Mouse (Mus musculus) MEL (cell line): ENCODE data around the gene Cdk4. TPM values are rescaled to one million over a fixed set of nuclear protein-coding genes. Genes with fewer than 3 reads are reported as not detected.

Experiments used
- DNase-seq: peaks from one replicate; pipeline ENCODE4 v3.0.0; 2011; ENCODE audit warnings: low read depth, low spot score
- H3K27ac ChIP-seq: 2 replicates; pipeline ENCODE4 v1.5.1; 2012; ENCODE audit warnings: low read depth, mild to moderate bottlenecking, control low read depth, low read length, moderate library complexity; ENCODE audit not compliant: control insufficient read depth
- H3K27me3 ChIP-seq, 2 experiments: fragments of 150-350 bp in 1 of 2; sonication (generic) in 1 of 2; 2 replicates each; pipeline ENCODE4 v1.6.1; 2012; ENCODE audit warnings: low read length in 2 of 2, mild to moderate bottlenecking in 2 of 2, improper control_type of control experiment in 1 of 2, moderate library complexity in 1 of 2; ENCODE audit not compliant: insufficient read depth in 2 of 2, control insufficient read depth in 1 of 2
- H3K36me3 ChIP-seq, 2 experiments: 2 replicates each; pipeline ENCODE4 v1.6.1; 2012 to 2014; ENCODE audit warnings: low read length in 2 of 2, improper control_type of control experiment in 1 of 2, inconsistent platforms in 1 of 2, mild to moderate bottlenecking in 1 of 2; ENCODE audit not compliant: insufficient read depth in 2 of 2, control insufficient read depth in 1 of 2
- H3K4me1 ChIP-seq, 2 experiments: fragments of 150-350 bp in 1 of 2; sonication (generic) in 1 of 2; 2 replicates each; pipeline ENCODE4 v1.6.1; 2012; ENCODE audit warnings: low read length in 2 of 2, improper control_type of control experiment in 1 of 2, mild to moderate bottlenecking in 1 of 2; ENCODE audit not compliant: insufficient read depth in 2 of 2, control insufficient read depth in 1 of 2
- H3K4me3 ChIP-seq, 2 experiments: fragments of 150-350 bp in 1 of 2; sonication (generic) in 1 of 2; 2 replicates each; pipeline ENCODE4 v1.5.1; 2012; ENCODE audit warnings: low read depth in 2 of 2, low read length in 2 of 2, mild to moderate bottlenecking in 2 of 2, moderate library complexity in 2 of 2, control low read depth in 1 of 2, improper control_type of control experiment in 1 of 2; ENCODE audit not compliant: control insufficient read depth in 1 of 2, insufficient read depth in 1 of 2
- H3K79me2 ChIP-seq: 2 replicates; pipeline ENCODE4 v1.6.1; 2012; ENCODE audit warnings: mild to moderate bottlenecking, low read length, moderate library complexity; ENCODE audit not compliant: control insufficient read depth, poor library complexity, insufficient read depth
- H3K9ac ChIP-seq: 2 replicates; pipeline ENCODE4 v1.6.1; 2012; ENCODE audit warnings: low read depth, mild to moderate bottlenecking, control low read depth, low read length, moderate library complexity; ENCODE audit not compliant: control insufficient read depth, poor library complexity, severe bottlenecking
- H3K9me3 ChIP-seq: fragments of 150-350 bp; sonication (generic); replicated peaks from 2 replicates; pipeline ENCODE4 v1.6.1; 2012; ENCODE audit warnings: mild to moderate bottlenecking, low read length, improper control_type of control experiment, moderate library complexity; ENCODE audit not compliant: insufficient read depth
- CHD1 ChIP-seq: IDR thresholded peaks from 2 replicates; pipeline ENCODE4 v1.6.1; 2012; ENCODE audit warnings: low read depth, mild to moderate bottlenecking, inconsistent platforms, low read length, improper control_type of control experiment
- CHD2 ChIP-seq: IDR thresholded peaks from 2 replicates; pipeline ENCODE4 v1.6.1; 2011; ENCODE audit warnings: low read length, improper control_type of control experiment
- CTCF ChIP-seq, 3 experiments: IDR thresholded peaks in 2 of 3; conservative IDR thresholded peaks in 1 of 3; 2 replicates each; pipeline ENCODE4 v1.5.1; 2011 to 2012; ENCODE audit warnings: low read length in 3 of 3, low read depth in 2 of 3, mild to moderate bottlenecking in 2 of 3, improper control_type of control experiment in 1 of 3, inconsistent platforms in 1 of 3, mixed read lengths in 1 of 3, moderate library complexity in 1 of 3; ENCODE audit not compliant: control insufficient read depth in 1 of 3, insufficient read depth in 1 of 3, poor library complexity in 1 of 3, severe bottlenecking in 1 of 3
- E2F4 ChIP-seq: IDR thresholded peaks from 2 replicates; pipeline ENCODE4 v1.6.1; 2011; ENCODE audit warnings: low read depth, low read length, improper control_type of control experiment, borderline replicate concordance
- EP300 ChIP-seq, 2 experiments: IDR thresholded peaks; 2 replicates each; pipeline ENCODE4 v1.6.1; 2011; ENCODE audit warnings: improper control_type of control experiment in 2 of 2, low read length in 2 of 2, low read depth in 1 of 2, mild to moderate bottlenecking in 1 of 2
- JUND ChIP-seq: IDR thresholded peaks from 2 replicates; pipeline ENCODE4 v1.6.1; 2011; ENCODE audit warnings: low read depth, mild to moderate bottlenecking, improper control_type of control experiment, low read length
- KAT2A ChIP-seq: conservative IDR thresholded peaks from 2 replicates; pipeline ENCODE4 v1.6.1; 2012; ENCODE audit warnings: low read depth, low read length, improper control_type of control experiment, inconsistent platforms
- MAX ChIP-seq: IDR thresholded peaks from 2 replicates; pipeline ENCODE4 v1.6.1; 2011; ENCODE audit warnings: low read length, improper control_type of control experiment
- MAZ ChIP-seq: IDR thresholded peaks from 2 replicates; pipeline ENCODE4 v1.6.1; 2012; ENCODE audit warnings: low read depth, mild to moderate bottlenecking, inconsistent platforms, low read length, improper control_type of control experiment
- MEF2A ChIP-seq: IDR thresholded peaks from 2 replicates; pipeline ENCODE4 v1.6.1; 2014; ENCODE audit warnings: low read depth, mild to moderate bottlenecking, inconsistent platforms, low read length, improper control_type of control experiment; ENCODE audit not compliant: poor library complexity, insufficient replicate concordance, severe bottlenecking; ENCODE audit errors: extremely low read depth
- MXI1 ChIP-seq: IDR thresholded peaks from 2 replicates; pipeline ENCODE4 v1.6.1; 2011; ENCODE audit warnings: mild to moderate bottlenecking, low read depth, low read length, improper control_type of control experiment
- MYB ChIP-seq: IDR thresholded peaks from 2 replicates; pipeline ENCODE4 v1.6.1; 2011; ENCODE audit warnings: mild to moderate bottlenecking, low read depth, low read length, improper control_type of control experiment
- MYC ChIP-seq: IDR thresholded peaks from 2 replicates; pipeline ENCODE4 v1.6.1; 2011; ENCODE audit warnings: low read depth, mild to moderate bottlenecking, low read length, improper control_type of control experiment, moderate library complexity
- NELFE ChIP-seq: IDR thresholded peaks from 2 replicates; pipeline ENCODE4 v1.6.1; 2011; ENCODE audit warnings: low read depth, low read length, improper control_type of control experiment
- POLR2AphosphoS5 ChIP-seq: IDR thresholded peaks from 2 replicates; pipeline ENCODE4 v1.6.1; 2012; ENCODE audit warnings: low read depth, borderline replicate concordance, mild to moderate bottlenecking, inconsistent platforms, low read length, moderate library complexity, mixed read lengths
- RCOR1 ChIP-seq: IDR thresholded peaks from 2 replicates; pipeline ENCODE4 v1.6.1; 2012; ENCODE audit warnings: low read depth, mild to moderate bottlenecking, inconsistent platforms, low read length, improper control_type of control experiment
- SIN3A ChIP-seq: IDR thresholded peaks from 2 replicates; pipeline ENCODE4 v1.6.1; 2012; ENCODE audit warnings: low read length, improper control_type of control experiment, inconsistent platforms
- TAL1 ChIP-seq: IDR thresholded peaks from 2 replicates; pipeline ENCODE4 v1.6.1; 2012; ENCODE audit warnings: mild to moderate bottlenecking, inconsistent platforms, low read length, moderate library complexity, mixed read lengths
- TBP ChIP-seq: IDR thresholded peaks from 2 replicates; pipeline ENCODE4 v1.8.0; 2011; ENCODE audit warnings: low read depth, low read length, improper control_type of control experiment
- USF1 ChIP-seq: IDR thresholded peaks from 2 replicates; pipeline ENCODE4 v1.6.1; 2014; ENCODE audit warnings: low read depth, mild to moderate bottlenecking, inconsistent platforms, low read length, improper control_type of control experiment, moderate library complexity
- USF2 ChIP-seq, 2 experiments: IDR thresholded peaks; 2 replicates each; pipeline ENCODE4 v1.6.1; 2011 to 2012; ENCODE audit warnings: improper control_type of control experiment in 2 of 2, low read length in 2 of 2, borderline replicate concordance in 1 of 2, inconsistent platforms in 1 of 2, low read depth in 1 of 2, mild to moderate bottlenecking in 1 of 2; ENCODE audit not compliant: insufficient read depth in 1 of 2
- ZKSCAN1 ChIP-seq: IDR thresholded peaks from 2 replicates; pipeline ENCODE4 v1.6.1; 2012; ENCODE audit warnings: low read depth, mild to moderate bottlenecking, inconsistent platforms, low read length, improper control_type of control experiment, moderate library complexity
- ZNF384 ChIP-seq: IDR thresholded peaks from 2 replicates; pipeline ENCODE4 v1.6.1; 2012; ENCODE audit warnings: low read depth, mild to moderate bottlenecking, inconsistent platforms, low read length, improper control_type of control experiment
- polyA plus RNA-seq, 2 experiments: library from polyadenylated mRNA; stranded (reverse) in 1 of 2; unstranded in 1 of 2; fragments of >175 nt in 1 of 2; fragments of >200 nt in 1 of 2; gene quantifications; 2 replicates each; pipeline versions ENCODE4 v1.2.1 to v1.2.4; 2012; ENCODE audit warnings: low replicate concordance in 2 of 2, low read depth in 1 of 2; ENCODE audit not compliant: insufficient read length in 2 of 2, insufficient read depth in 1 of 2, missing spikeins in 1 of 2
- total RNA-seq: library from RNA; depleted of rRNA; stranded (reverse); fragments of 300-350 nt; gene quantifications from 2 replicates; pipeline ENCODE4 v1.2.3, GENCODE M21; 2012

Cdk4 gene
- total and polyA plus RNA-seq, 3 experiments: 443 to 1,325 (median 843) TPM

- H3K9ac ChIP-seq: no peak within 1 kb of the TSS
- DNase-seq: no peak
- no peaks in the 10 kb centered on the region for H3K9me3 ChIP-seq
- H3K4me1 ChIP-seq: no peaks in the 10 kb centered on the region
- H3K36me3 ChIP-seq: no peaks in the 10 kb centered on the region
- TF ChIP-seq CHD2 (no peak), MAX (no peak), MYC (no peak), POLR2AphosphoS5 (no peak), MXI1 (no peak), CHD1 (no peak), JUND (no peak), ZNF384 (no peak), NELFE (no peak)
- H3K79me2 ChIP-seq: peaks cover 2% of the 10 kb centered on the region; the same call in 1 of the 2 replicates
- H3K27ac ChIP-seq: no peak within 1 kb of the TSS
- no peak within 1 kb of the TSS for H3K4me3 ChIP-seq
- no peaks in the 10 kb centered on the region for H3K27me3 ChIP-seq
Observed at GRCm38 (mm10) chr10:127075080-127075479, 11.7 kb downstream of the Cdk4 start, which contains the start of gene Agap2. Gene Agap2, plus strand, starts transcription at chr10:127075284.

- H3K9ac ChIP-seq: no peak overlapping the region
- H3K4me3 ChIP-seq: no peak overlapping the region
- H3K79me2 ChIP-seq: peaks cover 2% of the 10 kb centered on the region; the same call in 1 of the 2 replicates
- TF ChIP-seq TAL1 (no peak), MXI1 (no peak), MAZ (no peak), CHD1 (no peak), USF2 (IDR thresholded peaks at IDR 0.05; ENCODE audit: borderline replicate concordance in 1 of 2, insufficient read depth in 1 of 2, low read depth in 1 of 2, low read length in 2 of 2) (no peak), MYB (no peak), MEF2A (no peak), E2F4 (no peak)
- no peak overlapping the region for H3K27ac ChIP-seq
- H3K9me3 ChIP-seq: no peaks in the 10 kb centered on the region
- H3K36me3 ChIP-seq: no peaks in the 10 kb centered on the region
- DNase-seq: no peak
- no peaks in the 10 kb centered on the region for H3K27me3 ChIP-seq
- H3K4me1 ChIP-seq: no peaks in the 10 kb centered on the region
Observed at GRCm38 (mm10) chr10:127075651-127076050, 12.3 kb downstream of the Cdk4 start.

GRCm38 (mm10) chr10:127076082-127076481 is 12.7 kb downstream of the Cdk4 start:
- Histone ChIP-seq H3K27ac (no peak overlapping the region), H3K79me2 (no peaks in the 10 kb centered on the region), H3K4me3 (no peak overlapping the region), H3K9me3 (no peaks in the 10 kb centered on the region), H3K36me3 (no peaks in the 10 kb centered on the region)
- TF ChIP-seq ZKSCAN1: no peak
- no peak for TF ChIP-seq MXI1
- TF ChIP-seq E2F4: no peak
- no peak for TF ChIP-seq SIN3A
- TF ChIP-seq MAZ: no peak
- no peak for TF ChIP-seq KAT2A
- no peak for TF ChIP-seq NELFE
- TF ChIP-seq TBP: no peak
- no peak for TF ChIP-seq CTCF (IDR thresholded peaks at IDR 0.05 in 2 of 3, conservative IDR thresholded peaks at IDR 0.05 in 1 of 3; ENCODE audit: control insufficient read depth in 1 of 3, insufficient read depth in 1 of 3, low read depth in 2 of 3, low read length in 3 of 3, poor library complexity in 1 of 3, severe bottlenecking in 1 of 3)
- no peak for TF ChIP-seq RCOR1
- no peak for TF ChIP-seq USF1
- no peak for TF ChIP-seq EP300 (IDR thresholded peaks at IDR 0.05; ENCODE audit: low read depth in 1 of 2, low read length in 2 of 2)
- TF ChIP-seq JUND: no peak
- TF ChIP-seq, all 39 proteins: peak for 0
- Histone ChIP-seq H3K4me1 (no peaks in the 10 kb centered on the region), H3K27me3 (no peaks in the 10 kb centered on the region), H3K9ac (no peak overlapping the region)
- DNase-seq: no peak
